Mouse (Mus musculus) brain, embryonic 14.5 days (tissue): ENCODE data around the gene Nbr1. TPM values are rescaled to one million over a fixed set of nuclear protein-coding genes. Genes with fewer than 3 reads are reported as not detected.

ENCODE experiments used
- polyA plus RNA-seq: library from polyadenylated mRNA; depleted of rRNA; stranded (reverse); fragments of >200 nt; gene quantifications from 2 replicates; pipeline ENCODE4 v1.2.3, GENCODE M21; 2012; rRNA removed

Nbr1 gene
- polyA plus RNA-seq, 1 experiment, result 119 TPM

Other genes starting within 250 kb of the Nbr1 start
- 102 and 107 TPM in 2 replicates for gene Becn1, start 249.9 kb upstream of the Nbr1 start, polyA plus RNA-seq
- 126 and 149 TPM in 2 replicates for gene Psme3, start 235.9 kb upstream of the Nbr1 start, polyA plus RNA-seq
- 10.1 and 11.5 TPM in 2 replicates for gene Aoc2, start 227.1 kb upstream of the Nbr1 start, polyA plus RNA-seq
- gene Aoc3, start 221.5 kb upstream of the Nbr1 start, polyA plus RNA-seq, result 0.30 and 0.49 TPM in 2 replicates
- not detected in 2 replicates for gene G6pc, start 184.6 kb upstream of the Nbr1 start, polyA plus RNA-seq
- gene Aarsd1, start 134.5 kb upstream of the Nbr1 start, polyA plus RNA-seq, result 51.3 and 53.6 TPM in 2 replicates
- 3.6 and 3.9 TPM in 2 replicates for gene Gm27029, start 127.4 kb upstream of the Nbr1 start, polyA plus RNA-seq
- 29.9 and 31.2 TPM in 2 replicates for gene Rundc1, start 127.1 kb upstream of the Nbr1 start, polyA plus RNA-seq
- 1.9 and 2.6 TPM in 2 replicates for gene Ptges3l, start 126.8 kb upstream of the Nbr1 start, polyA plus RNA-seq
- gene Rpl27, start 109.9 kb upstream of the Nbr1 start, polyA plus RNA-seq, result 836 and 1,059 TPM in 2 replicates
- 2.6 and 3.2 TPM in 2 replicates for gene Ifi35, start 103.7 kb upstream of the Nbr1 start, polyA plus RNA-seq
- gene Rnd2, start 87.2 kb upstream of the Nbr1 start, polyA plus RNA-seq, result 139 and 205 TPM in 2 replicates
- 169 and 204 TPM in 2 replicates for gene Vat1, start 85.9 kb upstream of the Nbr1 start, polyA plus RNA-seq
- gene Brca1, start 194 bp upstream of the Nbr1 start, polyA plus RNA-seq, result 4.1 and 5.5 TPM in 2 replicates
- 3.6 and 5.3 TPM in 2 replicates for gene Tmem106a, start 30.1 kb downstream of the Nbr1 start, polyA plus RNA-seq
- gene Gm11634, start 47.1 kb downstream of the Nbr1 start, polyA plus RNA-seq, result not detected in 2 replicates
- gene Rdm1, start 75.0 kb downstream of the Nbr1 start, polyA plus RNA-seq, result 13.7 and 25.0 TPM in 2 replicates
- 18.9 and 42.0 TPM in 2 replicates for gene Arl4d, start 113.4 kb downstream of the Nbr1 start, polyA plus RNA-seq
- gene Dhx8, start 180.8 kb downstream of the Nbr1 start, polyA plus RNA-seq, result 25.2 and 33.5 TPM in 2 replicates
- 7.3 and 10.4 TPM in 2 replicates for gene Etv4, start 233.2 kb downstream of the Nbr1 start, polyA plus RNA-seq